Mouse (Mus musculus) MEL (cell line): ENCODE data around the gene Samd4.

ENCODE experiments used
- CTCF ChIP-seq, 3 experiments: IDR thresholded peaks in 2 of 3; conservative IDR thresholded peaks in 1 of 3; 2 replicates each; pipeline ENCODE4 v1.5.1; 2011 to 2012; ENCODE audit warnings: low read length in 3 of 3, low read depth in 2 of 3, mild to moderate bottlenecking in 2 of 3, improper control_type of control experiment in 1 of 3, inconsistent platforms in 1 of 3, mixed read lengths in 1 of 3, moderate library complexity in 1 of 3; ENCODE audit not compliant: control insufficient read depth in 1 of 3, insufficient read depth in 1 of 3, poor library complexity in 1 of 3, severe bottlenecking in 1 of 3
- E2F4 ChIP-seq: IDR thresholded peaks from 2 replicates; pipeline ENCODE4 v1.6.1; 2011; ENCODE audit warnings: low read depth, low read length, improper control_type of control experiment, borderline replicate concordance
- EP300 ChIP-seq, 2 experiments: IDR thresholded peaks; 2 replicates each; pipeline ENCODE4 v1.6.1; 2011; ENCODE audit warnings: improper control_type of control experiment in 2 of 2, low read length in 2 of 2, low read depth in 1 of 2, mild to moderate bottlenecking in 1 of 2
- ETS1 ChIP-seq: IDR thresholded peaks from 2 replicates; pipeline ENCODE4 v1.6.1; 2012; ENCODE audit warnings: low read depth, mild to moderate bottlenecking, inconsistent platforms, low read length, improper control_type of control experiment, moderate library complexity
- GABPA ChIP-seq: IDR thresholded peaks from 2 replicates; pipeline ENCODE4 v1.6.1; 2012; ENCODE audit warnings: low read depth, mild to moderate bottlenecking, inconsistent platforms, low read length, improper control_type of control experiment, moderate library complexity
- MAX ChIP-seq: IDR thresholded peaks from 2 replicates; pipeline ENCODE4 v1.6.1; 2011; ENCODE audit warnings: low read length, improper control_type of control experiment
- NELFE ChIP-seq: IDR thresholded peaks from 2 replicates; pipeline ENCODE4 v1.6.1; 2011; ENCODE audit warnings: low read depth, low read length, improper control_type of control experiment
- NRF1 ChIP-seq: IDR thresholded peaks from 2 replicates; pipeline ENCODE4 v1.6.1; 2014; ENCODE audit warnings: low read depth, mild to moderate bottlenecking, inconsistent platforms, low read length, improper control_type of control experiment, moderate library complexity; ENCODE audit not compliant: poor library complexity, insufficient read depth, severe bottlenecking
- POLR2A ChIP-seq, 2 experiments: IDR thresholded peaks; 2 replicates each; pipeline ENCODE4 v1.6.1; 2011 to 2012; ENCODE audit warnings: low read length in 2 of 2, mild to moderate bottlenecking in 2 of 2, control low read depth in 1 of 2, improper control_type of control experiment in 1 of 2, low read depth in 1 of 2, moderate library complexity in 1 of 2; ENCODE audit not compliant: control insufficient read depth in 1 of 2, insufficient read depth in 1 of 2, poor library complexity in 1 of 2
- USF1 ChIP-seq: IDR thresholded peaks from 2 replicates; pipeline ENCODE4 v1.6.1; 2014; ENCODE audit warnings: low read depth, mild to moderate bottlenecking, inconsistent platforms, low read length, improper control_type of control experiment, moderate library complexity

- no peak for TF ChIP-seq CTCF (IDR thresholded peaks at IDR 0.05 in 2 of 3, conservative IDR thresholded peaks at IDR 0.05 in 1 of 3; ENCODE audit: control insufficient read depth in 1 of 3, insufficient read depth in 1 of 3, low read depth in 2 of 3, low read length in 3 of 3, poor library complexity in 1 of 3, severe bottlenecking in 1 of 3)
- no peak for TF ChIP-seq NELFE
- TF ChIP-seq ETS1: no peak
- TF ChIP-seq MAX: no peak
- TF ChIP-seq USF1: no peak
- TF ChIP-seq POLR2A (IDR thresholded peaks at IDR 0.05; ENCODE audit: control insufficient read depth in 1 of 2, insufficient read depth in 1 of 2, low read depth in 1 of 2, low read length in 2 of 2, poor library complexity in 1 of 2): no peak
- TF ChIP-seq E2F4: no peak
- TF ChIP-seq GABPA: no peak
- no peak for TF ChIP-seq NRF1
- TF ChIP-seq EP300 (IDR thresholded peaks at IDR 0.05; ENCODE audit: low read depth in 1 of 2, low read length in 2 of 2): no peak
Measured at GRCm38 (mm10) chr14:47095036-47095435, 212.4 kb downstream of the Samd4 start.
